Mouse (Mus musculus): ENCODE data around the gene Bcl11a. TPM values are rescaled to one million over a fixed set of nuclear protein-coding genes. Genes with fewer than 3 reads are reported as not detected.

Bcl11a gene
- total and polyA plus RNA-seq, 2 experiments from 2014 or later = 32.3 to 73.5 TPM

DNA sequence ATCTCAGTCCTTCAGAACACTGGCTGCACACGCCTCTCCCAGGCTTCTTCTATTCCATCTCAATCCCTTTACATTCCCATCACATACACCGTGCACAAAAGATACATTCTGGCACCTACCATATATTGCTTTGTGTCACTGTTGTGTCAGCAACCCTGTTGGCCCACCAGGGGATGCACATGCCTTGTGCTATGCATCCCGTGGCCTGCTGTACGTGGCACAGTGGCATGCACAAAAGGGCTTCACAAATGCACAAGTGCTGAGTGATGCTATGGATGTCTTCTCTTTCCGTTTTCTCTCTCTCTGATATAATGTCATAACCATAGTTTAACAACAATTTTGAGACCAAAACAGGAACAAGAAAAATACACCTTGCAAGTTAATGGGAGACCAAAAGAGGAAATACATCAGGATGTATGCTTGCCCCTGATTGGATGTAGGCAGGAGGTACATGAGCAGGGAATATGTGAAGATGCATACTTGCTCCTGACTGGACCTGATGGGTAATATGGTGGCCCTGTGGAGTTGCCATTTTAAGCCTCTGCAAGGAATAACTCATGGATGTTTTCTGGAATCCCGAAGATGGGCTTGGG, 140.0 kb downstream of the Bcl11a start:
- H3K36me3 ChIP-seq (ENCODE audit: insufficient read depth, low read length) = no peaks in the 10 kb centered on the region
- H3K4me1 ChIP-seq (ENCODE audit: insufficient read depth, low read length) = no peaks in the 10 kb centered on the region
- no peak for ATAC-seq
- H3K9ac ChIP-seq (replicated peaks; ENCODE audit: low read length) = no peak overlapping the region
- no peak for DNase-seq (ENCODE audit: low spot score)
- H3K27me3 ChIP-seq (ENCODE audit: insufficient read depth, low read length) = no peaks in the 10 kb centered on the region
- no peak for TF ChIP-seq CTCF (IDR thresholded peaks at IDR 0.05; ENCODE audit: low read depth)
- no peaks in the 10 kb centered on the region for H3K9me3 ChIP-seq (ENCODE audit: low read length)
- H3K27ac ChIP-seq = no peak overlapping the region
- H3K4me2 ChIP-seq (ENCODE audit: low read depth, low read length) = no peak overlapping the region
- WGBS = 86% methylated on average over 6 of the region's 6 CpGs
- H3K4me3 ChIP-seq (ENCODE audit: low read length) = no peak overlapping the region

DNA sequence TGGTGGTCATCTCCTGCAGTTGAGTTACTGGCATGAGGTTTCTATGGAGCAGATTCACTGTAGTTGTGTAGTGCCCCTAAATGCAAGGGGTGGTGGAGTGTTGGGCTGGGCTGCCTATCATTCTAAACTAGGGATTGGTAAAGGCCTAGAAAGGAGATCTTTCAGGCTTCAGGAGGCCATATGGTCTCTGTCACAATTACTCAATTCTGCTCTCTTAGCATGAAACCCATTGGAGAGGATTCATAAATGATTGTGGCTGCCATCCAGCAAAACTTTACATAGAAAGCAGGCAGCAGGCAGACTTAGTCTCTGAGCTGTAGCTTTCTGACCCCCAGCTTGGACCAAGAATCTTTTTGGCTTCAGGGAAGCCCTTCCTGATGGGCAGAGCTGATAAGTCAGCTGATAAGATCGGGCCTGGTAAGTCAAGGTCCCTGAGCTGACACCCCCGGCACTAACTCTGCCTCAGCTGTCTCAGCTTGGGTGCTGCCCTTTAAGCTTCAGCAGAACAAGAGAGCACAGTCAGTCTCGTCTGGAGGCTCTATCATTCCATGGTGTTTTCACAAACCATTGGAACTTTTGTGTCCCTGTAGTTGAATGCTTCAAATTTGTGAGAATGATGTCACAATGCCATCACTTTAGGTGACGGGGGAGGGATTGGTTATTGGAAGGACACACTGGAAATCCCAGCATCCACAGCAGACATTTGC, 143.9 kb downstream of the Bcl11a start:
- no peak overlapping the region for H3K27ac ChIP-seq
- no peak overlapping the region for H3K9ac ChIP-seq (replicated peaks; ENCODE audit: low read length)
- no peaks in the 10 kb centered on the region for H3K36me3 ChIP-seq (ENCODE audit: insufficient read depth, low read length)
- no peaks in the 10 kb centered on the region for H3K9me3 ChIP-seq (ENCODE audit: low read length)
- no peak overlapping the region for H3K4me2 ChIP-seq (ENCODE audit: low read depth, low read length)
- no peaks in the 10 kb centered on the region for H3K4me1 ChIP-seq (ENCODE audit: insufficient read depth, low read length)
- DNase-seq (ENCODE audit: low spot score) = peak; percentile 70
- no peak overlapping the region for H3K4me3 ChIP-seq (ENCODE audit: low read length)
- H3K27me3 ChIP-seq (ENCODE audit: insufficient read depth, low read length) = no peaks in the 10 kb centered on the region
- ATAC-seq = peak; percentile 40; the same call in 1 of the 2 replicates
- WGBS = 75% methylated on average over 4 of the region's 4 CpGs
- no peak for TF ChIP-seq CTCF (IDR thresholded peaks at IDR 0.05; ENCODE audit: low read depth)

Other genes starting within 250 kb of the Bcl11a start
- gene Papolg, start 182.8 kb upstream of the Bcl11a start, total RNA-seq (2014; rRNA removed) = 13.4 and 14.0 TPM in 2 replicates
- gene Papolg, start 182.8 kb upstream of the Bcl11a start, polyA plus RNA-seq (2015; fragmentation: Nextera tagmentation; extraction: Ambion mirVana) = 8.0 and 9.3 TPM in 2 replicates
- not detected in 2 replicates for gene A830031A19Rik, start 3.0 kb upstream of the Bcl11a start, total RNA-seq (2014; rRNA removed)
- not detected in 2 replicates for gene A830031A19Rik, start 3.0 kb upstream of the Bcl11a start, polyA plus RNA-seq (2015; fragmentation: Nextera tagmentation; extraction: Ambion mirVana)